Mouse (Mus musculus): ENCODE results near the gene Tmem204. TPM values are rescaled to one million over a fixed set of nuclear protein-coding genes. Genes with fewer than 3 reads are reported as not detected.
"Not testable (repeated sequence)": the region's sequence is repeated elsewhere in the genome, so short reads cannot be mapped to it uniquely, and the experiment has no call there.

Gene Tmem204
- 7.7 and 10.1 TPM in 2 replicates for polyA plus RNA-seq (2015; fragmentation: Nextera tagmentation; extraction: Ambion mirVana)

DNA sequence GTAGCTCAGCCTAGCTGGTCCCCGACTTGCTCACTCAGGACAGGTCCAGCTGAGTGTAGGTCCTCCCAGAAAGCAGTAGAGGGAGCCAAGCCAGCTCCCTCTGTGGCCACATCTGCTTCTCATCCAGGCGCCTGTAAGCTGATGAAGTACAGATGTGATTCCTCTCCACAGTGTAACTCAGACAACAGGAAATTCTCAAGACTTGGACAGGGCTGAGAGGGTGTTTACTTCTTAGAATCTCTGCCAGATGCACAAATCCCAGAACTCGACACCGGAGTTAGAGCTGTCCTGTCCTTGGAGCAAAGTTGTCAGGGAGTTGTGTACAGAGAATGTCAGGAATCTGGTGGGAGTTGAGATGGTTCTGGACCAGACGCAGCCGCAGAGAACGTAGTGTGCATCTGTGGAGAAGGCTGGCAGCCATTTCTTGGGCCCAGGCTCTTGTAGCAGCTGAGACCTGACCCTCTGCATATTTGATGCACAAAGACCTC lies at the start of gene Tmem204:
Gene Tmem204, minus strand, starts transcription at position 148 of the 488 bp plus-strand sequence.
- Histone ChIP-seq H3K9ac (no peak within 1 kb of the TSS), H3K36me3 (ENCODE audit: poor library complexity, severe bottlenecking) (peaks cover 24% of the 10 kb centered on the region), H3K27ac (no peak within 1 kb of the TSS), H3K9me3 (replicated peaks) (no peaks in the 10 kb centered on the region), H3K4me2 (no peak within 1 kb of the TSS), H3K4me1 (no peaks in the 10 kb centered on the region), H3K4me3 (no peak within 1 kb of the TSS), H3K27me3 (no peaks in the 10 kb centered on the region)
- no peak for ATAC-seq
- WGBS = 74% methylated on average over 7 of the region's 7 CpGs

DNA sequence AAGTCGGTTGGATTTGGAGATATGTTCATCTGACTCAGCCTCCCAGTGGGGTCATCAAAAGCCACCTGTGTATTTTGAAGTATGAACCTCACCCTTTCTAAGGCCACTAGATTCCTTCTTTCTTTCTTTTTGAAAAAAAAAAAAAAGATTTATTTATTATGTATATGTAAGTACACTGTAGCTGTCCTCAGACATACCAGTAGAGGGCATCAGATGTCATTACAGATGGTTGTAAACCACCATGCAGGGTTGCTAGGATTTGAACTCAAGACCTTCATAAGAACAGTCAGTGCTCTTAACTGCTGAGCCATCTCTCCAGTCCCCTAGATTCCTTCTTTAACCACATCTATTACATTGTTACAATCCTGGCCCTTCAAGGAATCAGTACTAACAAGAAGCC lies 46.7 kb upstream of the Tmem204 start:
- 94% methylated on average over 1 of the region's 1 CpGs for WGBS
- ATAC-seq = no peak
- H3K36me3 ChIP-seq (ENCODE audit: poor library complexity, severe bottlenecking) = no peaks in the 10 kb centered on the region
- H3K27ac ChIP-seq = no peak overlapping the region
- no peaks in the 10 kb centered on the region for H3K27me3 ChIP-seq
- H3K4me1 ChIP-seq = peaks cover 12% of the 10 kb centered on the region
- no peak overlapping the region for H3K4me2 ChIP-seq
- no peak overlapping the region for H3K4me3 ChIP-seq
- H3K9ac ChIP-seq = no peak overlapping the region
- no peaks in the 10 kb centered on the region for H3K9me3 ChIP-seq (replicated peaks)

DNA sequence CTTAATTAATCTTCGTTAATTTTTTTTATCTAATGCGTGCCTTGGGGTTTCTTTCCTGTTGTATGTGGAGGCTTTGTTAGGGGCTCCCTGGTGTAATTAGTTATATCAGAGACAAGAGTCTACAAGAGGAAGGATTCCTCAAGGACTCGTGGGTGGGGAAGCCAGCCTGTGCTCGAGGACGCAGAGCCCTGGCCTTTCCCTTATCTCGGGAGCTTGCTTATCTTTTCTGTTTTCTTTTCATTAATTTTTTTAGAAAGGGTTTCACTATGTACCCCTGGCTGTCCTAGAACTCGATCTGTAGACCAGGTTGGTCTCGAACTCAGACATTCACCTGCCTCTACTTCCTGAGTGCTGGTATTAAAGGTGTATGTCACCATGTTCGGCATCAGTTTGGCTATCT lies 44.3 kb upstream of the Tmem204 start:
- Histone ChIP-seq H3K4me3 (no peak overlapping the region), H3K36me3 (ENCODE audit: poor library complexity, severe bottlenecking) (no peaks in the 10 kb centered on the region), H3K27me3 (peaks cover 4% of the 10 kb centered on the region; the same call in 1 of the 2 replicates), H3K9me3 (replicated peaks) (no peaks in the 10 kb centered on the region), H3K27ac (no peak overlapping the region), H3K4me1 (no peaks in the 10 kb centered on the region), H3K4me2 (no peak overlapping the region), H3K9ac (no peak overlapping the region)
- ATAC-seq = no peak
- WGBS = 68% methylated on average over 9 of the region's 9 CpGs

DNA sequence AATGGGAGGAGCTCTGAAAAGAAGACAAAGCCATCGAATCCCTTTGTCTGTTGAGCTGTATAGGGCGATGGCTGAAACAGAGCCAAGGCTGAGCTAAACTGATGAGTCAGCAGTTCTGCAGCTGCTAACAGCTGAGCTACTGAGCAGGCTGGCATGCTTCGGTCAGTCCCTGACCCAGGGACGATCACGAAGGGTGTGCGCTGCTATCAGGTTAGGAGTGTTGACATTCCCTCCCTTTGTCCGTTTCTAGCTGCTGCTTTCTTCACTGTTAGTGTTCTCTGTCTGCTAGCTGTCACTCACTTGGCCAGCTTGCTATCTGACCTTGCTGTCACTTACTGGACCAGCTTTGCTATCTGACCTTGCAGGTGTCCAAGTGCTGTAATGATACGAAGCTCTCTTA lies 43.7 kb upstream of the Tmem204 start:
- Histone ChIP-seq H3K36me3 (ENCODE audit: poor library complexity, severe bottlenecking) (no peaks in the 10 kb centered on the region), H3K9ac (no peak overlapping the region), H3K9me3 (replicated peaks) (no peaks in the 10 kb centered on the region), H3K4me2 (no peak overlapping the region), H3K4me3 (no peak overlapping the region), H3K4me1 (no peaks in the 10 kb centered on the region), H3K27me3 (peaks cover 5% of the 10 kb centered on the region; the same call in 1 of the 2 replicates), H3K27ac (no peak overlapping the region)
- no peak for ATAC-seq
- 66% methylated on average over 8 of the region's 8 CpGs for WGBS

DNA sequence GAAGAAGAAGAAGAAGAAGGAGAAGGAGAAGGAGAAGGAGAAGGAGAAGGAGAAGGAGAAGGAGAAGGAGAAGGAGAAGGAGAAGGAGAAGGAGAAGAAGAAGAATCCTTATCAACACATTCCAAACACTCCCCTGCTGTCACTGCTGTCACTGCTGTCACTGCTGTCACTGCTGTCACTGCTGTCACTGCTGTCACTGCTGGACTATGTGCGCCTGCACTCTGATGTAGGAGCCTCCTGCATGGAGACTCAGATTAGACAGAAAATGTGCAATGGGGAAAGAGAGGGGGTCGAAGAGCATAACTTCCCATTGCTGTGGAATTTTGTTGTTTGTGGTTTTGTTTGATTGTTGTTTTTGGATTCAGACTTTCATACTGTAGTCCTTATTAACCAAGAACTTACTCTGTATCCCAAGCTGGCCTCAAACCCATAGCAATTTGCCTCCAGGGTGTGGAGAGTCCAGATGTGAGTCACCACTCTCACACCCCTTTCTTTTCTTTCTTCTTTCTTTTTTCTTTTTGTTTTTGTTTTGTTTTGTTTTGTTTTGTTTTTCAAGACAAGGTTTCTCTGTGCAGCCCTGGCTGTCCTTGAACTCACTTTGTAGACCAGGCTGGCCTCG lies 42.2 kb upstream of the Tmem204 start:
- H3K36me3 ChIP-seq (ENCODE audit: poor library complexity, severe bottlenecking); H3K9ac ChIP-seq; H3K4me3 ChIP-seq; H3K27ac ChIP-seq; H3K4me1 ChIP-seq; H3K4me2 ChIP-seq; H3K27me3 ChIP-seq; H3K9me3 ChIP-seq (replicated peaks); ATAC-seq: not testable (repeated sequence)
- 75% methylated on average over 3 of the region's 3 CpGs for WGBS

DNA sequence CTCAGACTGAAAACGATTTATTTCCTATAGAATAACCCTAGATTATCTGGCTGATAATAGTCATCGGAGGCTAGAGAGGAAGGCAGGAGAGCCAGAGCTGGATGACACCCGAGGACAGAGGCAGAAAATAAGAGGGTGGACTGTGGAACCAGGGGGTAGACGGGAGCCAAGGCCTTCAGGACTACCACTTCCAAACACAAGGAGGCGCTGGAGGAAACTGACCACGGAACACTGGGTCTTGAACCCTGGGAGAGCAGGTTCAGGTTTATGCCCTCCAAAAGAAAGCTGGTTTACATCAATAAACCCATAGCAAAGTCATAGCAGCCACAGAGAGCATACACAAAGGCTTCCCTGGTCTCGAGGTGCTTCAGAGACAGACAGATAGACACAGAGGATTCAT lies 40.6 kb upstream of the Tmem204 start:
- Histone ChIP-seq H3K4me1 (no peaks in the 10 kb centered on the region), H3K27ac (no peak overlapping the region), H3K4me3 (no peak overlapping the region), H3K27me3 (peaks cover 11% of the 10 kb centered on the region), H3K9me3 (replicated peaks) (no peaks in the 10 kb centered on the region), H3K4me2 (no peak overlapping the region), H3K36me3 (ENCODE audit: poor library complexity, severe bottlenecking) (no peaks in the 10 kb centered on the region), H3K9ac (no peak overlapping the region)
- ATAC-seq = no peak
- WGBS = 29% methylated on average over 7 of the region's 7 CpGs

DNA sequence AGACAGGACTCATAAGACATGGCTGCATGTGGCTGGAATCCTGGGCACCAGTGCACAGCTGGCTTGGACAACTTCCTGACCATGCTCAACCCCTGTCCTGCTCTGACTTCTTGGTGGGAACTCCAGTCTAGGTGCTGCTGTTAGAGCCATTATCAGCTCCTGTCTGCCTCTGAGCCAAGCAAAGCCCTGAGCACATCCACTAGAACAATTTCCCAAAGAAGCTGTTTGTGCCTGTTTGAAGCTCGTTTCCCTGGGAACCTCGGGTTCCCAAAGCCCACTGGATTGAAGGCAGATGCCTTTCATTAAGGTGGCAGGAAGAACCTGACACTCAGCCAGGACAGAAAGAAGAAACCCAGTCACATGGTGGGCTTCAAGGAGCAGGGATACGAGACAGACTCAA lies 37.0 kb upstream of the Tmem204 start, which contains the start of gene Ptx4:
Gene Ptx4, plus strand, starts transcription at position 355 of the 400 bp plus-strand sequence.
- 44% methylated on average over 3 of the region's 3 CpGs for WGBS
- no peak within 1 kb of the TSS for H3K4me2 ChIP-seq
- no peaks in the 10 kb centered on the region for H3K36me3 ChIP-seq (ENCODE audit: poor library complexity, severe bottlenecking)
- H3K4me1 ChIP-seq = peaks cover 5% of the 10 kb centered on the region
- no peak within 1 kb of the TSS for H3K4me3 ChIP-seq
- H3K27me3 ChIP-seq = peaks cover 13% of the 10 kb centered on the region
- no peak within 1 kb of the TSS for H3K27ac ChIP-seq
- H3K9me3 ChIP-seq (replicated peaks) = no peaks in the 10 kb centered on the region
- no peak for ATAC-seq
- H3K9ac ChIP-seq = no peak within 1 kb of the TSS

DNA sequence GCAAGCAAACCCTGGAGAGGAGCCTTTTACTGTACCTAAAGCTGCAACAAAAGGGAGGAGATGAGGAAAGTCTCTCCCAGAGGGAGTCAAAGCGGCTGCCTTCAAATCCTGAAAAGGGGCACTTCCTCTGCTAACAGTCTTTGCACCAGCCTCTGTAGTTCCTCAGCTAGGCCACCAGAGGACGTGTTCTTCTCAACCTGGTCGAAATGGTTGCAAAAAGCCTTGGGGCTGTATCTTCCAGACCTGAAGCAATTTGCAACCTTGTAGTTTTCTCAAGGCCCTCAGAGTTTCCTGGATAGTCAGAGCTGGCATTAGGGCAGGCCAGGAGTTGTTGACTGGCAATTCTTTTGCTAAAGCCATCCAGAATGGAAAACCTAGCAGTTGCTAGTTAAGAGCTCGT lies 33.9 kb upstream of the Tmem204 start:
- Histone ChIP-seq H3K9ac (no peak overlapping the region), H3K27ac (no peak overlapping the region), H3K4me2 (peak overlapping the region; percentile 7; the same call in 1 of the 2 replicates), H3K9me3 (replicated peaks) (no peaks in the 10 kb centered on the region), H3K4me1 (peaks cover 14% of the 10 kb centered on the region), H3K4me3 (no peak overlapping the region), H3K27me3 (peaks cover 7% of the 10 kb centered on the region), H3K36me3 (ENCODE audit: poor library complexity, severe bottlenecking) (peaks cover 15% of the 10 kb centered on the region)
- WGBS = 34% methylated on average over 4 of the region's 4 CpGs
- ATAC-seq = no peak

DNA sequence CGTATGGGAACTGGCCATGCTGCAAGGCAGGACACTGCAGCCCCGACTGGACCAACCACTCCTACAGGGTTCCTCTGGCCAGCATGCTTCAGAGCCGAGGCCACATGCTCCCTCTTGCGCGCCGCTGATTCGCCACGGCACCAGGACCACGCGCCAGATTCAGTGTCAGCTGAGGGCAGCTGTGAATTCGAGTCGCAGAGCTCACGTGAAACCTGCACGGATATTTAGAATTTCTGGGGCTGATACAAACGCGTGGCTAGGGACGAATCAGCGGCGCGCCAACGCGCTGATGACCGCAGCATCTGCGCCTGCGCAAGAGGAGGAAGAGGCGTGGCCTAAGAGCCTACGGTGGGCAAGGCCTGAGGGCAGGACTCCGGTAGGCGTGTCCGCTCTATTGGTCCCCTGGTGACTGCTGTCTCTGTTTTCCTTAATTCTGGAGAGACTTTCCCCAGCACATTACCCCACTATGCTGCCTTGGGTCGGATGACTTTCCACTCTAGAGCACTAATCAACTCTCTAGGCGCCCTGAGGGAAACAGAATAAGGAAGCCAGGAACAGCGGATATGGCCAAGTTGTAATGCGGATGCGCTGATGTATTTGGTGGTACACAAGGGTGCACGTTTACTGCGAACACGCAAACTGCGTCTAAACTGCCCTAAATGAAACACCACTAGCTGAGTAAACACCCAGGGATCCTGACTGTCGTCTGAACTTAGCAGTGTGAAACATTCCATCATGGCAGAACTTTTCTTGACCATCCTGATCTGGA lies 32.5 kb upstream of the Tmem204 start, which contains the start of gene Telo2:
Gene Telo2, minus strand, starts transcription at position 304 of the 769 bp plus-strand sequence.
- peak within 1 kb of the TSS; percentile 58 for H3K4me3 ChIP-seq
- peaks cover 27% of the 10 kb centered on the region for H3K36me3 ChIP-seq (ENCODE audit: poor library complexity, severe bottlenecking)
- H3K27ac ChIP-seq = peak within 1 kb of the TSS; percentile 89
- peak within 1 kb of the TSS; percentile 76 for H3K9ac ChIP-seq
- WGBS = 4% methylated on average over 40 of the region's 40 CpGs
- peaks cover 4% of the 10 kb centered on the region for H3K27me3 ChIP-seq
- H3K4me2 ChIP-seq = peak within 1 kb of the TSS; percentile 97
- peak; percentile 94 for ATAC-seq
- no peaks in the 10 kb centered on the region for H3K9me3 ChIP-seq (replicated peaks)
- peaks cover 18% of the 10 kb centered on the region for H3K4me1 ChIP-seq

DNA sequence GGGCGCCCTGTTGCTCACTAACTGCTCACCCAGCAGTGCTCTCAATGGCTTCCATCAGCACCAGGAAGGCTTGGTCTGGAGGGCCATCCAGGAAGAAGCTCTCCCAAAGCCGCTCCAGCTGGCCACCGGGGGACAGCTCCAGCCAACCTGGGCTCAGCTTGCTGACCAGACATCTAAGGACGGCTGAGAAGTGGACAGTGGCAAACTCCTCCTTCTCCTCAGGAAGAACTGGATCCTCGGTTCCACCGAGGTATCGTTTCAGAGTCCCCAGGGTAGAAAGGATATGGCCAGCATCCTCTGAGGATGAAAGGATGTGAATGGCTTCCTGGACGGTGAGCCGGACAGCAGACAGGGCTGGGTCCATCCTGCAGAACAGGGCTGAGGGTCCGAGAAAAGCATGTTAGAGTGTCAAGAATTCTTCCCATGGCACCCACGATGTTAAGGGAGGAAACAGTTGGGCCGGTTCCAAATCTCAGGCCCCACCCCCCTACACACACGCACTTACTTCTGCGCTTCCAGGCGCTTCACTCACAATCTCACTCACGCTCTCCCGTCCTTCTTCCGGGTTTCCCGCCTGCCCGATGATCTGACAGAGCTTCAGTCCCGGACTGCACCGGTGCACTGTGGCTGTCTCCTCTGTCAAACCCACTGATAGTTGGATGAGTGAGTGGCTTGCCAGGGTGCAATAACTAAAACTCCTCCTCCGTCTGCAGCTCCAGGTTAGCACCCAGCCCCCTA lies 31.7 kb upstream of the Tmem204 start:
- peak overlapping the region; percentile 58 for H3K4me3 ChIP-seq
- WGBS = 13% methylated on average over 23 of the region's 23 CpGs
- peak overlapping the region; percentile 89 for H3K27ac ChIP-seq
- H3K4me2 ChIP-seq = peak overlapping the region; percentile 97
- peaks cover 35% of the 10 kb centered on the region for H3K36me3 ChIP-seq (ENCODE audit: poor library complexity, severe bottlenecking)
- H3K9ac ChIP-seq = peak overlapping the region; percentile 76
- peaks cover 4% of the 10 kb centered on the region for H3K27me3 ChIP-seq
- ATAC-seq = no peak
- H3K4me1 ChIP-seq = peaks cover 18% of the 10 kb centered on the region
- no peaks in the 10 kb centered on the region for H3K9me3 ChIP-seq (replicated peaks)

DNA sequence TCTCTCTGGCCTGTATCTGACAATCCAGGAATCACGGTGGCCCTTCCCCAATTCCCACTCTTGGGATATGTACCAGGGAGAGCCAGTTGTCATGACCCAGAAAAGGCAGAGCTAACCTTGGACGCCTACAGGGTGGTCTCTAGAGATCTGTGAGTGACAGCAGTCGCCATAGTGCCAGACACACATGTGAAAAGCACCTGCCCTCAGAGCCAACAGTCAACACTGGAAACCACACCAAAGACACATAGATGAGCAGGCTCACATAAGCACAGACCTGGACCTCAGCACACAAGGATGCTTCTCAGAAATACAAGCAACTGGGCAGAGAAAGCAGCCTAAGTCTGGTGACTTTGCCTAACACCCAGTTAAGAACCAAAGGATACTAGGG lies 29.0 kb upstream of the Tmem204 start:
- no peak for ATAC-seq
- H3K4me1 ChIP-seq = peaks cover 18% of the 10 kb centered on the region
- WGBS = 84% methylated on average over 3 of the region's 3 CpGs
- H3K9me3 ChIP-seq (replicated peaks) = no peaks in the 10 kb centered on the region
- H3K27ac ChIP-seq = no peak overlapping the region
- H3K27me3 ChIP-seq = no peaks in the 10 kb centered on the region; the same call in 1 of the 2 replicates
- H3K4me3 ChIP-seq = no peak overlapping the region
- no peak overlapping the region for H3K4me2 ChIP-seq
- peaks cover 59% of the 10 kb centered on the region for H3K36me3 ChIP-seq (ENCODE audit: poor library complexity, severe bottlenecking)
- H3K9ac ChIP-seq = no peak overlapping the region

All from forebrain, embryonic 13.5 days (tissue).